Mouse (Mus musculus) CD8-positive naive resting alpha-beta T cell, adult 2 months (primary cell): ENCODE measurements around the gene Ptcra.
A peak's percentile ranks its signal among the peaks of the same experiment; 100 is the strongest.
"Not testable (repeated sequence)": the region's sequence is repeated elsewhere in the genome, so short reads cannot be mapped to it uniquely, and the experiment has no call there.

Source experiments
- DNase-seq, 2 experiments: peaks; one replicate each; pipeline ENCODE4 v3.0.0; 2022; ENCODE audit warnings: low read depth in 2 of 2, low spot score in 2 of 2

Ptcra gene

DNA sequence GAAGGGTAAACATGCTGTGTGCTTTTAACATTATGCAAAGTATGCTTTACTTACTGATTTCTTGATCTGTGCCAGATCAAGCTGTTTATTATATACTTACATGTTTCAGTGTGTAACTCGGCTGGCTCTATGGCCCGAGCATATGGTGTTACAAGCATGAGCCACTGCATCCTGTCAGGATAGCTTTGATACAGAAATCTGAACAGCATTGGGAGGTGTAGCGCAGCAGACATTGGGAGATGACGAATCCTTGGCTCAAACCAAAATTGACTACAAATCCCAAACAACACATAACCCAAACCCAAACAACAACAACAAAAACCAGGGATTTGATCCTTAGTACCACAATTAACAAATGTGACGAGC lies 8.5 kb upstream of the Ptcra start:
- DNase-seq = no peak

DNA sequence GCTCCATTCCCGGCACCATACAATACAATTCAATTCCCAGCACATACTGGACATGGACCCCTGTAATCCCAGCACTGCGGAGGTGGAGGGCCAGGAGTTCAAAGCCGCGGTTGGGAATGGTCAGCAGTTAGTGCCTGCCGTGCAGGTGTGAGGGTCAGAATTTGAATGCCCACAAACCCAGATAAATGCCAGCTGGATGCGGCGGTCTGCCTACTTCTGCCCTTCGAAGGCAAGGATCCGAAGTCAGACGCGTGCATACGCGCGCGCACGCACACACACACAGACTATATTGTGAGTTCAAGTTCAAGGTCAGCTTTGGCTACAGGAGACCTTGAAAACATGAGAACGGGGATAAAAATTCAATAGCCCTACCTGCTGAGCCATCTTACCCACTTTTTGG lies 8.1 kb upstream of the Ptcra start:
- DNase-seq = no peak

DNA sequence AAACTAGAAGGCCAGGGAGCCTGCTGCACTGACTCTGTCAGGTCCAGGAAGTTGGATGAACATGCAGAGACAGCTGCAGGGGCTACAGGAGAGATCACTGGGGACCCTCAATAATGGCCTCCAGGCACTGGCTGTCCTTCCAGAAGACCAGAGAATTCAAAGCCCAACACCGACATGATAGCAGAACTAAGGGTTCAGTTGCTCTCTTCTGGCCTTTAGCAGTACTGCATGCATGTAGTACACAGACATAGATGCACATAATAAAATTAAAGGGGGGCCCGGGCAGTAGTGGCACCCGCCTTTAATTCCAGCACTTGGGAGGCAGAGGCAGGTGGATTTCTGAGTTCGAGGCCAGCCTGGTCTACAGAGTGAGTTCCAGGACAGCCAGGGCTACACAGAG lies 7.5 kb upstream of the Ptcra start:
- no peak for DNase-seq

DNA sequence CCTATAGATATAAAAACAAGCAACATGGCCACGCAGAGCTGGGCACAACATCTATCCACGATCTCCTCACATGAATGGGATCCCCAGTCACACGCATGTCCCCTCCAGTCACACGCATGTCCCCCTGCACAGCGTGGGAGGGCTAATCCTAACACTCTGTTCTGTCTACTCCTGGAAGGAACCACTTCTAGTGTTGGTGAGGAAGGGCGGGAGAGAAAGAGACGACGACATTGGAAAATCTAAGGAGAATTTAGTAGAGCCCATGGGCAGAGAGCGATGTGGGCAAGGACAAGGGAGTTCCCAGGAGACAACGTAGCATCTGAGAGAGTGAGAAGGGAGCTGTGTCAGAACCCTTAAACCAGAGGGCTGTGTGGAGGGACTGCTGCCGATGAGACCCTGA lies 7.0 kb upstream of the Ptcra start:
- no peak for DNase-seq

- no peak for DNase-seq
Measured at GRCm38 (mm10) chr17:46767868-46768267, 4.4 kb upstream of the Ptcra start.

DNA sequence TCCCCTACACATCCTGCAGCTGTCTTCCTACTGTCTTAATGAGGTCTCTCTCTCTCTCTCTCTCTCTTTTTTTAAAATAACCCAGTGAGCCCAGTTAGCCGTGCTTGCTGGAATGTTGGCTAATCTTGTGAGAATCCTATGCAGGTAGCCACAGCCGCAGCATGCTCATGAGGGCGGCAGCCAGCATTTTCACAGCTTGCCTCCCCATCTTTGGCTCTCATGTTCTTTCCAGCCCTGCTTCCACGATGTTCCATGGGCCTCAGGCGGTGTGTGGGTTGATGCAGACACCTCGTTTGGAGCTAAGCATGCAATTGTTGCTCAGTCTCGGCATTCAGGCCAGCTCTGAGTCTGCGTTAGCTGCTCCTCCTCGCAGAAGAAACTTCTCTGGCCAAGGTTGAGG lies 1.4 kb upstream of the Ptcra start:
- DNase-seq = not testable (repeated sequence)

GRCm38 (mm10) chr17:46758753-46759152 lies 4.8 kb downstream of the Ptcra start:
- DNase-seq = no peak

GRCm38 (mm10) chr17:46751794-46752556 lies 11.5 kb downstream of the Ptcra start, which contains the start of gene Cnpy3:
Cnpy3 (minus strand) TSS chr17:46752214.
- DNase-seq = peak; percentile 96

- DNase-seq = no peak
Measured at GRCm38 (mm10) chr17:46751056-46751793, 12.3 kb downstream of the Ptcra start.

GRCm38 (mm10) chr17:46750580-46750979 lies 12.9 kb downstream of the Ptcra start:
- no peak for DNase-seq

- no peak for DNase-seq
Measured at GRCm38 (mm10) chr17:46749282-46749681, 14.2 kb downstream of the Ptcra start.

DNA sequence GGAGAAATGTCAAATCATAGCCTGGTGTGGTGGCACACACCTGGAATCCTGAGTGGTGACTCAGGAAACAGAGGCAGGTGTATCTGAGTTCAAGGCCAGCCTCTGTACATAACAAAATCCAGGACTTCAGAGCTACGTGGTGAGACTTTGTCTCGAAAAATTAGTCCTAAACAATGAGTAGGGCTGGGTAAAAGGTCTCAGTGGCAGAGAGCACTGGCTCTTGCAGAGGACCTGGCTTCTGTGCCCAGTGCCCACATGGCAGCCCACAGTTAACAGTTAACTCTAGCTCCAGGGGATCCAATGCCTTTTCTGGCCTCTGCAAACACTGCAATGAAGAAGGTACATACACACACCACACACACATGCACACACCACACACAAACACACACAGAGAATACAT lies 15.7 kb downstream of the Ptcra start:
- no peak for DNase-seq

GRCm38 (mm10) chr17:46747234-46747633 lies 16.3 kb downstream of the Ptcra start:
- no peak for DNase-seq

DNA sequence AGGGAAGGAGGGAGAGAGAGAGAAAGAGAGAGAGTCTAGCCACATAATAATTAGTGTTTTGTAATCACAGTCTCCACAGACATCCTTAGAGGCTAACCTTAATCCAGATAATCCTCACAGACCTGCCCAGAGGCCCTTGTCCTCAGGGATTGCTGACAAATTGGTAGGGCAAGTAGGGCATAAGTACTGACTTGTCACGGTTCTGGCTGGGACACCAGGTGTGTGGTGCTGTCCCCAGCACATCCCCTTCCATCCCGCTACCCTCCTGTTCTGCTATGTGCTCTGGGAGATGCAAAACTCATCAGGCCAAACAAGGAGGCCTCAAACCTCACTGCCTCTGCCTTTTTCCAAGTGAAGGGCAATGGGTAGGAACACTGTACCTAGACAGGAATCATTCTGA lies 18.0 kb downstream of the Ptcra start:
- no peak for DNase-seq

DNA sequence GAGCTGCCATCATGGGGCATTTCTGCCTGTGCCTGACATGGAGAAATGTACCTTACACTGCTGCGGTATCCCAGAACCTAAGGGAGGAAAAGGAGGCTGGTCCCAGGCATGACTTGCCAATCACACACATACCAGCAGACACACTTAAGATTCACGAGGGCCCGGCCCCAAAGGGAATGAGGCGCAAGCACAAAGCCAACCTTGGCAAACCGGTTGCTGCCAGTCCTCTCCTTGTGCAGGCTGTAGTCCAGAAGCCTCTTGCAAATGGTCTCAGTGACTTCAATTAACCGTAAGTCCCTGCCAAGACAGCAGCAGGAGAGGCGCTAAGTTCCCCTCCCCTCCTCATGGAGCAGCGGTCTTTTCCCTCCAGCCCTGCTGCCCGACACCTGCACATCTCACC lies 20.5 kb downstream of the Ptcra start:
- no peak for DNase-seq

DNA sequence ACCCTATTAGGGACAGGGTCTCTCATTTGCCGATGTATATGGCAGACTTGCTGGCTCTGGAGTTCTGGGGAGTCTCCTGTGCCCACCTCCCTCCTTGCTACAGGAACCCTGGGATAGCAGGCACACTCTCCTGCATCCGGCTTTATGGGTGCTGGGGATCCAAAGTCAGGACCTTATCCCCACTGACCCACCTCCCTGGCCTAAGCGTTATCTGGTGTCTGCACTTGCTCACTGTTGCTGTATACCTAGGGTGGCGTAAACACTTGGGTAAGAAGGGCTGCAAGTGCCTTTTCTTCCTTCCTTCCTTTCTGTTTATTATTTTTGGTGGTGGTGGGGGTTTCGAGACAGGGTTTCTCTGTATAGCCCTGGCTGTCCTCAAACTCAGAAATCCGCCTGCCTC lies 22.2 kb downstream of the Ptcra start:
- DNase-seq = no peak

DNA sequence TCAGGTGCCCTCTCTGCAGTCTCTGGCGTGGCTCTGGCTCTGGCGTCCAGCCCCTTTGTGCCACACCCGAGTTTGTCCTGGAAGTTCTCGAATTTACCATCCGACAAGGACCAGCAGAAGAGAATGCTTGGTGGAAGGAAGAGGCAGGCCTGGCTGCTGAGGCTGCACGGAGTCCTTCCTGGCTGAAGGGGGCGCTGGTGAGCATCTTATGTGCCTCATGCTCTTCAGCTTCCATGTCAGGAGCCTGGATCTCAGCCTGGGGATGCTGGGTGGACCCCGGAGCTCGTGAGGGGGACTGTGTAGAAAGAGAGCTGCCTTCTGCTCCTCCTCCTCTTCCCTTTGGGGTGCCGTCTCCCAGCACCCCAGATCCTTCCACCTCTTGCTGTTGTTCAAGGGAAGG lies 27.4 kb downstream of the Ptcra start:
- peak; percentile 27 to 38 for DNase-seq

DNA sequence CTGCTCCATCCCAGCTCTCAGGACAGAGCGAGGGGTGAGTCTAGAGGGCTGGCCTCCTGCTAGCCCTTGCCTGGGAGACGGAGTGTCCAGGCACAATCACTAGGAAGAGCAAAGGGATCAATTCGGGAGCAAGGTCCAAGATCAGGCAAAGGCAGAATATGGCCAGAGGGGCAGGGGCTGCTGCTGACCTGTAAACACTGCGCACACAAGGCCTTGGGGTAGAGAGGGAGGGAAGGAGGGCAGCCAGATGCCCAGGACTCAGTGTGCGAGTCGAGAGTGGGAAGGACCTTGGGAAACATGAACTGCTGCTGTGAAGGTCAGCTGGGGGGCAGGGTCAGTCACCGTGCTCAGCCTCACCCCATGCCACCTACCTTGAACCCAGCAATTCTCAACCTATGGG lies 28.2 kb downstream of the Ptcra start:
- no peak for DNase-seq

DNA sequence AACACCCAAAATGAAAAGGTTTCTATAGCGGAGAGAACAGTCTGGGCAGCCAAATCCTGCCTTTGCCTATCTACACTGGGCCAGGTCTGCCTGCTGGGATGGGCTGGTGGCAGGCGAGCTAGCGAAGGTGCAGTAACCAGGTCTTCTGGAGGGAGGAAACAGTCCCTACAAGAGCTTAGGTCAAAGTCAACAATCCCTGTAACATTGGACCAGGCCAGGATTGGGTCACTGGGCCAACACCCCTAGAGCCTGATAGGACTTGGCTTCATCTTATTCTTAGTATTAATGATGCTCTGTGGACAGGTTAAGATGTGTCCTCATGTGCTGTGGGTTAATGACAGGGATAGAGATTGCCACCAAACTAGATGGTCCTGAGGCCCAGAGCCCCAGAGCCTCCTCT lies 29.5 kb downstream of the Ptcra start:
- DNase-seq = no peak

DNA sequence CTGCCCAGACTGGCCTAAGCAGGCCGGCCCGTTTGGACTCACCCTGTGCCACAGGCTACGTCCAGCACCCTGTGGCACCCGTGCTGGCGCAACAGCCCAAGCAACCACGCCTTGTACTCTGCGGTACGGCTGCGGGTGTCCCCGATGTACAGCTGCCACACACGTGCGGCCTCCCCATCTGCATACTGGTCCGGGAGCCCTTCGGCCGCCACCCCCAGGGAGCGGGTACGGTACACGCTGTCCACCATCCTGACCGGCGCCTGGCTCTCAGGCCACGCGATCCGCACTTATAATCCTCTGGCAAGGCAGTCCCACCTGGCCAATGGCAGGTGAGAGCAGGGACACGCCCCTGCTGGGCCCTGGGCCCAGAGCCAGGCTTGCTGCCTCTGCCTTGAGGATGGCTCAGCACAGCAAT lies 34.6 kb downstream of the Ptcra start, which contains the start of gene Gnmt:
TSS of gene Gnmt (minus strand) at position 265 of the 415 bp plus-strand sequence.
- no peak for DNase-seq

- no peak for DNase-seq
Measured at GRCm38 (mm10) chr17:46728496-46728895, 35.0 kb downstream of the Ptcra start.

GRCm38 (mm10) chr17:46728021-46728420 lies 35.5 kb downstream of the Ptcra start:
- no peak for DNase-seq

GRCm38 (mm10) chr17:46727271-46727670 lies 36.2 kb downstream of the Ptcra start:
- no peak for DNase-seq
